In genomic region chr6:96840634-96841033, GRCm38 (mm10) we compare ENCODE assay signal across 22 mouse cellular contexts.
DNase-seq lines count a peak whose midpoint lies in the region; ATAC-seq lines count a peak whose summit lies in the region.
"Had no signal": no experiment of that assay in that cellular context is flagged by ENCODE, and none has a peak within 500 bp of the region (broad histone marks: within the 10 kb centered on the region; RNA-seq: fewer than 3 reads in every experiment).

No protein-coding gene starts in this region.

- no peak overlapping the region for H3K4me2 ChIP-seq in heart, embryonic 12.5 days

- ATAC-seq in common myeloid progenitor, adult 5-6 weeks (replicated peaks; ENCODE audit: low read depth, poor library complexity, severe bottlenecking), result peak; percentile 71
- peak; percentile 77 for ATAC-seq in granulocyte monocyte progenitor cell, adult 5-6 weeks (replicated peaks; ENCODE audit: poor library complexity, severe bottlenecking)
- peak; percentile 37 to 51; a peak in 2 of 4 replicates for ATAC-seq in hematopoietic stem cell, adult 5-6 weeks (replicated peaks in 1 of 2; ENCODE audit: insufficient read depth in 1 of 2, low FRiP score in 2 of 2, low TSS enrichment in 1 of 2, low read depth in 1 of 2, poor library complexity in 2 of 2, severe bottlenecking in 2 of 2)
- peak; percentile 72 for ATAC-seq in megakaryocyte progenitor cell, adult 5-6 weeks (replicated peaks; ENCODE audit: poor library complexity)
- ATAC-seq in heart, embryonic 12.5 days (ENCODE audit: insufficient number of reproducible peaks, low FRiP score), result no peak
- ATAC-seq: activated CD4-positive, CD25-positive, alpha-beta regulatory T cell, adult 4 months; CD4-positive, CD25-positive, alpha-beta regulatory T cell, adult 4 months; Patski had no signal

- no peak overlapping the region for H3K9ac ChIP-seq in heart, embryonic 12.5 days

- WGBS in heart, embryonic 12.5 days, result 59% methylated on average over 3 of the region's 3 CpGs

- no peaks in the 10 kb centered on the region for H3K9me3 ChIP-seq in heart, embryonic 12.5 days (replicated peaks)

- H3K27me3 ChIP-seq in heart, embryonic 12.5 days (replicated peaks), result no peaks in the 10 kb centered on the region
- H3K27me3 ChIP-seq: CH12.LX, Patski had no signal

- H3K4me1 ChIP-seq in heart, embryonic 12.5 days (replicated peaks), result no peaks in the 10 kb centered on the region

- DNase-seq in embryo, embryonic 10 days (ENCODE audit: low spot score), result no peak
- no peak for DNase-seq in natural killer cell, adult 2 months (ENCODE audit: low spot score in 2 of 2)
- DNase-seq in layer of hippocampus, adult 18-20 months (ENCODE audit: low spot score in 2 of 2), result no peak
- DNase-seq: adrenal gland, adult 2 months; adrenal gland, adult 8-10 months; adrenal gland, postnatal 10 days; adrenal gland, postnatal 14 days; adrenal gland, postnatal 25 days; adrenal gland, postnatal 36 days; B cell, adult 2 months; cerebellum, adult 11 months; cerebellum, adult 11-12 months had no signal

- H3K36me3 ChIP-seq in heart, embryonic 12.5 days, result no peaks in the 10 kb centered on the region
- H3K36me3 ChIP-seq: G1E had no signal

- H3K27ac ChIP-seq in heart, embryonic 12.5 days (ENCODE audit: poor library complexity, severe bottlenecking), result no peak overlapping the region

- H3K4me3 ChIP-seq in heart, embryonic 12.5 days, result no peak overlapping the region
